Mouse (Mus musculus): ENCODE data around the gene Pdzd2.

Pdzd2 gene

DNA sequence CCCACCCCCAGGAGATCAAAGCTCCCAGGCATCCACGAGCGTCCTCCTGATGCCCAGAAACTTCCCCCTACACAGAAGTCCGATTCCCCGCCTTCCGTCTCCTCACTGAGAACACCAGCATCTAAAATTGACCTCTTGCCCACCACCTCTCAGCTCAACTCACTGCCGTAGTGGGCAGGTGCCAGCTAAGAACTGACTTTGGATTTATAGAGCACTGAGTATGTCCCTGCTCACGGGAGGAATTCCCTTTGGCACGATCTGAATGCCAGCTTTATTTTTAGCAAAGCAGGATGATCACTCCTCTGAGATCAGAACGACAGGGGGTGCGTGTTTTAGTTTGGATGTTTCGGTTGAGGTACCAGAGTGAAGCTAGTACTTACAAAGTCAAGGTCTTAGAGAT lies 7.1 kb downstream of the Pdzd2 start:
- no peak for DNase-seq (ENCODE audit: low spot score)

DNA sequence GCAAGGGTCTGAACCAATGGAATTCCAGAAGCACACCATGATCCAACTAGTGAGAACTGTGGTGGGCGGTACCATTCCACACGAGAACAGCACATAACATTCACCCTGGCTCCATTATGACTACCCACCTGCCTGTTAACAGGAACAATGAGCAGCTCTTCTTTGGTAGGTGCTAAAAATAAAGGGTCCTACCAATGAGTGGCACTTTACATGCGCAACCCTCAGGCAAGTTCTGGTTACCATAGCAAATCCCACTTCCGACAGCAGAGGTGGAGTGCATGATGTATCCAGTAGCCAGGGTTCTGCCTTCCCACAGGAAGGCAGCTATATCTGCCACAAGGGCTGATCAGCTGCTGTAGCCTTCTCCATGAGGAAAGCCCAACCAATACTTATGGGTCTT lies 11.3 kb downstream of the Pdzd2 start:
- no peak for DNase-seq (ENCODE audit: low spot score)

DNA sequence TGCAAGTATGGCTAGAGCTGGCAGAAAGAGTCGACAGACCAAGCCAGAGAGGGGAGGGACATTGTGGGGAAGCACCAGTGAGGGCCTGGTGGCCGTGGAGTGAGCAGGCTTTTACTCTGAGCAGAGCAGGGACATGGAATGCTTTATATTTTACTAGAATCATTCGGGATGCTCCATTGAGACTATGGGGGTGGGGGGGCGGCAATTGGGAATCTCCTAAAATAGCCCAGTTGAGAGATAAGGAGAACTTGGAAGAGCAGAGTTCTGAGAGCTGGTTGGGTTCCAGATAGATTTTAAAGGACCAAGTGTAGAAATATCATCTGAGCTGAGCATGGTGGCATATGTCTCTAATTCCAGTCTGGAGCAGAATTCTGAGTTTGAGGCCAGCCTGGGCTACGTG lies 14.5 kb downstream of the Pdzd2 start:
- DNase-seq (ENCODE audit: low spot score): no peak

DNA sequence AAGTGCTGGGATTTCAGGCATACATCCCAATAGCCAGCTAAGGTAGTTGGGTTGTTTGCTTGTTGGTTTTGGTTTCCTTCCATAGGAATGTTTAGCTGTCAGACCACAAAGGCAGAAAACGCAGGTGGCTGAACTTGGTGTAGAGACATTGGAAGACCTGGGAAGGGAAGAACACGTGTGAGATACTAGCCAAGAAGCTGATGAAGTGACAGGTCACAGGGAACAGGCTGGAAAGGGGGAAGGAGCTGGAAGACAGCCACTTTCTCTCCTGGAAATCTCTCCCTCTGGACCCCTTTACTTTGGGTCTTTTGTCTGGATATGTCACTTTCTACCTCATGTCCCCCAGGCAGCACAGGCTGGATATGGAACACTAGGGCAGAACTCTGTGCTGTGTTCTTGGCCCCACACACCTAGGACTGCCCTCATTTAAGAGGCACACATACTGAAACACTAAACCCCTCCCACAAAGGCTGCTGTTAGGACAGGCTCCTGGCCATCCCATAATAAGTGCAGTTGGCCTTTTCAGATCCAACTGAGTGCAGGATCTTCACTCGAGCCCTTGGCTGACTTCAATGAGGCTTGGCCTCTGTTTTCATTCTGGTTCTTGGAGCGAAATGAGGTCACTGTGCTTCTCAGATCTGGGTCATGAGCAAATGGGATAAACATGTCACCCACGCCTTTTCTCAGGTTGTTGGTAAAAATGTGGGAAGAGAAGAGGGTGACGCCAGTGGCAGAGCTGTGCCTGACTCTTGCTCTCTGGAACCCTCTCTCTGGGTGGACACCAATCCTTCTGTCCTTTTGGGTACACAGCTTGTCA lies 17.8 kb downstream of the Pdzd2 start:
- peak; percentile 36 for DNase-seq (ENCODE audit: low spot score)

DNA sequence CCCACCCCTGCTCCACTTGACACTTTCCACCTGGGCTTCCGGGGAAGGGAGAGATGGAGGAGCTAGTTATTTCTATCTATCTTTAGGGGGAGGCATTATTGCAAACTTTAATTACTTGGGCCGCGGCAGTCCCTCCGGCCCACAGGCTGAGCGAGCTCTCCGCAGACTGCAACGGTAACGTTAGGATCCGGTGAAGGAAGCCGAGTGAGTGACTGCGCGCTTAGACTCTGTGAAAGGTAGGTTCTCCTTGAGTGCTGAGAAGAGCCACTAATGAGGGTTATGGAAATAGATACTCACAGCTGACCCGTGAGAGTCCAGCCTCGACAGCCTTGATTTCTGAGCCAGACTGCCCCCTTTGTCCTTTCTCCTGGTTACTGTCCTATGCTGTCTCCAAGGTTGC lies 20.9 kb downstream of the Pdzd2 start:
- DNase-seq (ENCODE audit: low spot score): no peak

DNA sequence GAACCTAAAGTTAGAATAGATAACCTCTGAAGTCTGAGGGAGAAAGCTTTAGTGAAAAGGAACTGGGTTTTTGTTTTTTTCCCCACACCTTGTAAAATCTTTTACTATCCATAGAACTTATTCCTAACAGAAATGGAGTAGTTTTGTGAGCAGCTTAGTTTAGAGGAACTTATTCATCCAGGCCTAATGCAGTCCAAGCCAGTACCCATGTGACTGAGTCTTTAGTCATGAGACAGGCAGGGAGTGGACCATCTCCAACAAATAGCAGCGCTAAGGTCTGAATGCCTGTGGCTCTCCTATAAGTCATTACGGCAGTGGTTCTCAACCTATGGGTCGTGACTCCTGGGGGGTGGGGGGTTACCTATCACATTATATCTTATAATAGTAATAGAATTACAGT lies 22.3 kb downstream of the Pdzd2 start:
- DNase-seq (ENCODE audit: low spot score): no peak

DNA sequence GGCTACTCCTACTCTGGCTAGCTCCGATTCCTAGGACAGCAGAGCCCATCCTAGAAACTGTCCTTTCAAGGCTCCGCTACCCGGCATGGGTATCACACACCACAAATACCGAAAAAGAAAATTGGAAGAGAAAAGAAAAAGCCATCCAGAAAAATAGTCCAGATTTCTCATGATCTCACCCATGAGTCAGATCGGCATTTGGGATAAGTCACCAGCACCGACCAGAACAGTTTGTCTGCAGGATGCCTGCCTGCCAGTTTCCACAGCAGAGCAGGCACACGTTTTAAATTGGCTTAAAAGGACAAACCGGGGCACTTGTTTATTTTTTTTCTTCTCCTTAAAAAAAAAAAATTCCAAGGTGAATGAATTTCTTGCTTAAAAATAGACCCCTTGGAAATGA lies 22.8 kb downstream of the Pdzd2 start:
- DNase-seq (ENCODE audit: low spot score): no peak

DNA sequence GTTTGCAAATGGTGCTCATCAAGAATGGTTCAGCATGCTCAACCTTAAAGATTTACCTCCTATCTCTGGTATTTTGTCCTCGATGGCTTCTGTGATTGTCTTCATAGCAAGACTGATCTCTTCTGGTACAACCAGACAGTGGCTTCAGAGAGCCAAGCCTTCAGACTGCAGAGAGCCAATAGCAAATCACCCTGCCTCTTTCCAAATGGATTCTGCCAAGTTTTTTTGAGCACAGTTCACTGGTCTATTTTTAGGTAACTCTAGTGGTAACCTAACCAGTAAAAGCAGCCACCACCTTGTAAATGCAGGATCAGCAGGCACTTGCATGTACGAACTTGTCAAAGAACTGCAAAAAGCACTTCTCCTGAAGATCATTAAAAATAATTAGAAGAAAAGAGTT lies 25.4 kb downstream of the Pdzd2 start:
- no peak for DNase-seq (ENCODE audit: low spot score)

DNA sequence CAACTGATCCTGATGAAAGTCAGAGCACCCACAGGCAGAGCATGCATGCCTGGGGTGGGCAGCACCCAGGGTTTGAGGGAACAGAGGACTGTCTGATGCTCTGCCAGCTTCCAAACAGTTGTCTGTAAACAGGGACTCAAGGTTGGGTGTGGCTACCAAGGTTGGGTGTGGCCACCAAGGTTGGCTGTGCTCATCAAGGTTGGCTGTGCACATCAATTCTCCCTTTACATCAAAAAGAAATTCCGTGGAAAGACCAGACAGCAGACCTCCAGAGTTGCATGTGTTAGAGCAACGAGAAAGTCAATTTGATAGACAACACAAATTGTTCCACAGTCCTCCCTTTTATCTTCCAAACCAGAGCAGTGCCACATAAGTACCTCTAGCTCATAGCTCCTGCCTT lies 26.5 kb downstream of the Pdzd2 start:
- DNase-seq (ENCODE audit: low spot score): no peak

DNA sequence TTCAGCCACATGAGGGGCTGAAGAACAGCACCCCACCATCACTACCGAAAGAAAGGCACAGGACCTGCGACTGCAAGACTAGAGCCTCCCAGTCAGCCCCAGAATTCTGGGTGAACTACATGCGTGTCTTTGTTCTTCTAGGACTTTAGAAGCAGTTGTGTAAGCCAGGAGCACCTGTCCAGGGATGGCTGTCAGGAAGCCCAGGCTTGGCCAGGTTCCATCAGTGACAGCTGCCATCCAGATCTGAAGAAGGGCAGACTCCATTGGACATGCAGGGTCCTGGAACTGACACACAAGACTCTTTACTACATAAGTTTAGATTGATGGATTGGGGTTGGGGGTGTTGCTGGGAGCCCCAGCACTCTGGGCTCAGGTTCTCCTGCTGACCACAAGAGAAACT lies 29.7 kb downstream of the Pdzd2 start:
- no peak for DNase-seq (ENCODE audit: low spot score)

DNA sequence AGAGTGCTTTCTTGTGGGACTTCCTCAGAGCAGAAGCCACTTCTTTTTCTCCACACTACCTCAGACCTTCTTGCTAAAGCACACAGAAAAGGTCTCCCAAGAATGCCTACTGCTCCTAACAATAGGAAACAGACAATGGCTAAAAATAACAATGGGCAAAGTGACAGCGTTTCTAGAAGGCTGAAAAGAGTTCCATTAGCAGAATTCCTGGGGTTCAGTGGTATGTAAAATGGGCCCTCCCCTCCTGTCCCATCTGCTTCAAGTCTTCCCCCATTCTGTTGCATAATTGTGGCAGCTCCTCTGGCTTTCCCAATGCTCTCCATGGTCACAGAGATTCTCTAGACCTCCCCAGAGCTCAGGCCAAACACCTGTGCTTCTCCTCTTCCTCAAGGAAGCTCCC lies 31.4 kb downstream of the Pdzd2 start:
- no peak for DNase-seq (ENCODE audit: low spot score)

DNA sequence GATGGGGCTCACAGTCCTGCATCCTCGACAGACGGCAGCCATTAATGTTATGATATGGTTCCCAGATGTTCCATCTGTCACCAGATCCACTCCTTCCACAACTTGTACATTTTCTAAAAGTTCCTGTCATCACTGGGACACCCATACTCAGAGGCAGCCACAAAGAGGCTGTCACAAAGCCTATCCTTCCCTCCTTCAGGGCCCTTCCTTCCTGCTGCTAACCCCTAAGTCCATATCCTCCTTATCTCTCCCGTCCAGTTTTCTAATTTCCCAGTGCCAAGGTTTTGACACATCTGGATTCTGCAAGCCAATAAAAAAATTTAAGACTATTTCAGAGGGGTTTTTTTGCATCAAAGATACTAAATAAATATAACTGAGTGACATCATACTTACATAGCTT lies 32.8 kb downstream of the Pdzd2 start:
- no peak for DNase-seq (ENCODE audit: low spot score)

DNA sequence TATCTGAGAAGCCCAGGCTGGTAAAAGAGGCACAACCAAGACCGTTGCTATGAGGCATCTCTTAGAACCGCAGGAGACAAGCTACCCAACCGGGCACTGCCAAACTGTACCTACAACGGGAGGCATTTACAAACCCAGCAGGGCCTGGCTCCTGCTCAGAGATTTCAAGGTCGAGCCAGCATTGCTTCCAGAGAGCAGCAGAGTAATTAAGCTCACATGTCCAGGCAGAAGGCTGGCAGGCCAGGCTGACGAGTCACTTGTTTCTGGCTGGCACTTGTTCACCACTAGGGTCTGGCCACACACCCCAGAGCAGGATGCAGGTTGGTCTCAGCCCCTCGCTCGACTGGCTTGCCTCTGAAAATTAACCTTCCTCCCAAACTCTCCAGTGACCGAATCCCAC lies 39.4 kb downstream of the Pdzd2 start:
- no peak for DNase-seq (ENCODE audit: low spot score)

DNA sequence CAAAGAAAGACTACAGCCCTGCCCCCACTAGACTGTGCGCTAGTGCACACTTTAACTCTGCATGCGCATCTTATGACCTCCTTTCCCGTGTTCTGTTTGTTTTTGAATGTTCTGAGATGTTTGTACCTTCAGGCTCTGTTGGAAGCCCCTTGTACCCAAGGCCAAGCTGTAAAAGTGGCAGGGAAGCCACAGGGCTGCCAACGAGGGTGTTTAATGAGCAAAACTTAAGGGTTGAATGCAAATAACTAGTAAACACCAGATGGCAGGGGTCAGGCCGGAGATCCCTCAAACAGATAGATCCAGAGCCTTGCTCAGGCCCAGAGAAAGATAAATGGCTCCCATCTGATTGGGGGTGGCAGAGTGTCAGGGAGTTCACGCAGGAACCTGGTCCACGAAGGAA lies 42.0 kb downstream of the Pdzd2 start:
- no peak for DNase-seq (ENCODE audit: low spot score)

DNA sequence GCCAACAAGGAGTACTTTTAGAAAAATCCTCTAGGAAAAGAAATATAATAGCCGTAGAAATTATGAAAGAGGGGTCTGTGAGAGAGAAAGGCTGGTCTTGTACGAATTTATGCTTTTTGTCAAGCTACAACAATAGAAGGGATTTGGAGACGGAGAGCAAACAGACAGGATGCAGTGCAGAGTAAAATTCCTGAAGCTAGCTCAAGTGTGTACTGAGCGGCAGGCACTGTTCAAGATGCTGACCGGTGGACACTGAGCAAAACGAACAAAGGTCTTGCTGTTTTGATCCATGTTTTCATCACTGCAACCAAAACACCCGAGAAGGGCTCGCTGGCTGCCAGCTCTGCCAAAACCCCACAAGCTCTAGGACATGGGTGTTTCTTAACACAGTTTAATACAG lies 42.8 kb downstream of the Pdzd2 start:
- DNase-seq (ENCODE audit: low spot score): no peak

DNA sequence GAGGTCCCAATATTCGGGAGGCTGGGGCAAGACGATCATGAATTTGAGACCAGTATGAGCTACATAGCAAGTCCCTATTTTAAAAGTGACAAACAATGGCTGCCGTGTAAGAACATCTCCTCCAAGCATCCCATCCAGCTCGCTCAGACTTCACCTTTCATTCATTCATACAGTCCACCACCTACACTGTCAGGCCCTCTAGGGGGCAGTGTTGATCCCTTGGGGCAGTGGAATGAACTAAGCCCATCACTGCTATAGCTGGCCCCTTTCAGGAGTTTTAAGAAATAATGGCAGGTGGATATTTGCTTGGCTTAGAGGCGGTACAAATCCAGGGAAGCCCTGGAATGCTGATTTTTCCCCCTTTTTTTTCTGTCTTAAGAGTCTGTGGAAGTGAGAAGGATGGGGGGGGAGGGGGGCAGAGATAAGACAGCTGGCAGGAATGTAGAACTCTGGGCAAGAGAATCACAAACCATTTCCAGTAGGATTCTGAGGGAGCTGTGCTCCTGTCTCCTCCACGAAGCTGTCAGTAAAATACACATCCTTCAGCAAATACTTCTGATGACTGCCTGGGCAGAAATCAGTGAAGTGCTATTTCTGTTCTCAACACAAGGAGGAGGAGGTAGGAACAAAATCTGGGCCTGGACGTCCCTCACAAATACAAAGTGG lies 49.9 kb downstream of the Pdzd2 start:
- DNase-seq (ENCODE audit: low spot score): no peak

DNA sequence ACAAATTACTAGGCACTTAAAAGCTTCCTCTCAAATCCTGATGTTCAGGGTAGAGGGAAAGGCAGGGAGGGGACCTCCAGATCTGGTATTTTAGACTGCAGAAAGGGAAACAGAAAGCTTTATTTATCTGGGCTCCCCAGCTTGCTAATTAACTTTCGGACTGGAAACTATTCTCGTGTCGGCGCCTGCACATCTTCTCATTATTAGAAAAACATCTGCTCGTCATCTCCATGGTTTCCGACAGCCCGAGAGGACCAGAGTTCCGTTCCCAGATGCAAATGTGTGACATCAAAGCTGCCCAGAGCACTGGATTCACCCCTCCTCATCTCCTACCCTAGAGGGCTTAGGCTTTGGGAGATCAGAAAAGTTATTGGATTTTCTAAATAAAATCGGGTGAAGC lies 57.2 kb downstream of the Pdzd2 start:
- DNase-seq (ENCODE audit: low spot score): no peak

DNA sequence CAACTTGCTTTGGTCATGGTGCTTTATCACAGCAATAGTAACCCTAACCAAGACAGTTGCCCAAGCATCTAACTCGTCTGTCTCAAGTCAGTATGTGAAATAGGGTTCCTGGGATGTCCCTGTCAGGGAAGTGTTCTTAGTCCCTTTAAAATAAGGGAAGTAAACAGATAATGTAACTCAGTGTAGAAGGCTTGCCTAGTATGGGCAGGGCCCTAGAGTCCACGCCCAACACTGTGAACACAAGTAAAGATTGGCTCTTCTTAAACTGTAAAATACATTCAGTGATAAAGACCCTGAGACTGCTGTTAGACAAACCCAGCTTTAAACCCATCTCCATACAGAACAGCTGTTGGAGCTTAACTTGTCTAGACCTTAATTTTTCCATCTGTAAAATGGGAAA lies 57.8 kb downstream of the Pdzd2 start:
- no peak for DNase-seq (ENCODE audit: low spot score)

DNA sequence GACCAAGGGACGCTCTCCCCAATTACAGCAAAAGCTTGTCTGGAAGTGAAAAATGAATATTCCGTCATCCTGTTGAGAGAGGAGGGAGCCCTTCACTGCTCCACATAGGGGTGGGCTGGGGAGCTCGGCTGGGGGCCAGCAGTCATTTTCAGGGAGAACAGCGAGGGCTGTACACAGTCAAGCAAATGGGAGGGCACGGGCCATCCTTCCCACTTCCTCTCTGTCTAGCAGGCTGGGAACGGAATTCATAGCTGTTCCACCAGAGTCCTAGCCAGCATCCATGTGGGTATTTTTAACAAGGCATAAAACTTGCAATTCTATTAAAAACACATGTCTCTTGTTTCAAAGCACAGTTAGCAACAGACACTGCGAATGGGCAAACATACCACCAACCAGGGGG lies 59.0 kb downstream of the Pdzd2 start:
- no peak for DNase-seq (ENCODE audit: low spot score)

DNA sequence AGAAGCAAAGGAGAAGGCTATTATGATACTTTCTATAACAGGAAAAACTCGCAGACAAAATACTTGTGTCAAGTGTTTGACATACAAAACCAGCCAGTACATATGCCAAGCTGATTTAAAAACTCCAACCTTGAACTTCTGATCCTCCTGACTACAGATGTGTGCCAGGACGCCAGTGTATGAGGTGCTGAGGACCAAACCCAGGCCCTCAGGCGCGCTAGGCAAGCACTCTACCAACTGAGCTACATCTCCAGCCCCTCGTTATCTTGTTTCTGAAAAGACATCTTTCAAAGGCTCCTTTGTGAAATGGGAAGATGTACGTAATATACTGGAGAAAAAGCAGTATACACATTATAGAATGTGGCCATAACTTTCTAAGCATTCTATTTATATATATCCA lies 59.7 kb downstream of the Pdzd2 start:
- DNase-seq (ENCODE audit: low spot score): no peak

DNA sequence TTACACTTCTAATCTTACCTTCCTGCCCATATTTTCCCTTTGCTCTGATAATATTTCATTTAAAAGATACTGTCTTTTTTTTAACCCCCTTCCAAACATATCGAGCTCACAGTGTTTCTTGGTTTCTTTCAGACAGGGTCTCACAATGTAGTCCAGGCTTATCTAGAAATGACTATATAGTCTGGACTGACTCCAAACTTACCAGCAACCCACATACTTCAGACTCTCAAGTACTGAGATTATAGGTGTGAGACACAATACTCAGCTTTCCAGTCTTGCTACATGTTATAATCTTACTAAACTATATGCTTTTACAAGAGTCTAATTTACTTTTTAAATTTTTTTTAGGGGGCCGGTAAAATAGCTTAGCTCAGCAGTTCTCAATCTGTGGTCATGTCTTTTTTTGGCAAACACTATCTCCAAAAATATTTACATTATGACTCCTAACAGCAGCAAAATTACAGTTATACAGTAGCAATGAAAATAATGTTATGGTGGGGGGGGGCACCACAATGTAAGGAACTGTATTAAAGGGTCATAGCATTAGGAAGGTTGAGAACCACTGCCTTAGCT lies 61.1 kb downstream of the Pdzd2 start:
- DNase-seq (ENCODE audit: low spot score): no peak

DNA sequence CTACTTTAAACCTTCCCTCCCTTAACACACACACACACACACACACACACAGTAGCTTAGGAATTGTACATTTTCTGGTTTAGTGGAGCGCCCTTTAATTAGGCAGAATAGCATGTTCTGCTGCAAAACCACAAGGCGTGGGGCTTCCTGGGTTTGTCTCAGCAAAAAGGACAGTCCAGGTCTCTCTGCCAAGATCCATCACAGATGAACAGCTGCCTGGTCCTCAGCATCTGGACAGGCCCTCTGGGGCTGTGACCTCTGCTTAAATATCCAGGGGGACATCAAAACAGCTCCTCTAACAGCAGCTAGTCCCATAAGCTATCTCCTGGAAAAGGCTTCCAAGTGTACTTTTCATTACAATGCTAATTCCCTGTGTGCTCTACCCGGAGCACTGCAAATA lies 64.4 kb downstream of the Pdzd2 start:
- no peak for DNase-seq (ENCODE audit: low spot score)

DNA sequence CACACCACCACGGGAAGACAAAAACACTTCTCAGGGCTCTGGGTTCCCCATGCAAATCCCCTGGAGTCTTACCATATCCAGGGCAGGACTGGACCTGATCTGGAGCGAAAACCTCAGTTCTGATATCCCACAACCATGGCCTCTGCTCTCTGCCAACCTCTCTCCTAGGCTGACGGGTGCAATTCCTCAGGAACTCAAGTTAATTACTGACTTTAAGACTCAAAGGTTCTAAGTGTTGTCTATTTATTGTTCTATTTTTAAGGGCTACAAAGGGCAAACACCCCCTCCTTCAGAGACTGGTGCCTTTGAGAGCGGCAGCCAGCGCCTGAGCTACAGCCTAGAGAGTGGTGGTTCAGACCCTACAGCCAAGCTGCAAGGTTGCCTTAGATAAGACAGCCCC lies 65.7 kb downstream of the Pdzd2 start:
- DNase-seq (ENCODE audit: low spot score): no peak
